Mouse (Mus musculus) cerebellum, adult 18-20 months (tissue): ENCODE results near the gene Duoxa1.
A peak's percentile ranks its signal among the peaks of the same experiment; 100 is the strongest.

Experiments
- DNase-seq, 2 experiments: peaks; one replicate each; pipeline ENCODE4 v3.0.0; 2021

Duoxa1 gene

GRCm38 (mm10) chr2:122313536-122313935 lies at the start of gene Duoxa1:
Gene Duoxa1 (minus strand): TSS chr2:122313730.
- no peak for DNase-seq

GRCm38 (mm10) chr2:122362622-122363523 lies 49.3 kb upstream of the Duoxa1 start:
- DNase-seq = peak; percentile 27 to 45

GRCm38 (mm10) chr2:122361868-122362621 lies 48.5 kb upstream of the Duoxa1 start:
- peak; percentile 64 to 73 for DNase-seq

GRCm38 (mm10) chr2:122361181-122361580 lies 47.7 kb upstream of the Duoxa1 start:
- DNase-seq = peak in 1 of 2 experiments; percentile 27

GRCm38 (mm10) chr2:122360310-122360709 lies 46.8 kb upstream of the Duoxa1 start:
- peak; percentile 10 to 31 for DNase-seq

GRCm38 (mm10) chr2:122356187-122356586 lies 42.7 kb upstream of the Duoxa1 start:
- peak; percentile 35 to 43 for DNase-seq

GRCm38 (mm10) chr2:122355389-122355788 lies 41.9 kb upstream of the Duoxa1 start:
- DNase-seq = peak; percentile 33 to 42

GRCm38 (mm10) chr2:122354191-122354929 lies 40.8 kb upstream of the Duoxa1 start:
- DNase-seq = peak; percentile 82 to 88

GRCm38 (mm10) chr2:122353765-122354164 lies 40.2 kb upstream of the Duoxa1 start:
- DNase-seq = peak; percentile 25 to 40

- DNase-seq = peak; percentile 68 to 72
Measured at GRCm38 (mm10) chr2:122352992-122353391, 39.5 kb upstream of the Duoxa1 start.

- DNase-seq = peak; percentile 56 to 64
Measured at GRCm38 (mm10) chr2:122351931-122352329, 38.4 kb upstream of the Duoxa1 start.

- peak; percentile 35 to 41 for DNase-seq
Measured at GRCm38 (mm10) chr2:122351156-122351930, 37.8 kb upstream of the Duoxa1 start.

- DNase-seq = peak in 1 of 2 experiments; percentile 40
Measured at GRCm38 (mm10) chr2:122349136-122349785, 35.7 kb upstream of the Duoxa1 start.

GRCm38 (mm10) chr2:122348531-122349131 lies 35.1 kb upstream of the Duoxa1 start:
- peak; percentile 87 to 97 for DNase-seq

- DNase-seq = peak; percentile 19 to 28
Measured at GRCm38 (mm10) chr2:122347257-122347656, 33.7 kb upstream of the Duoxa1 start.

- DNase-seq = peak; percentile 23 to 44
Measured at GRCm38 (mm10) chr2:122346164-122346563, 32.6 kb upstream of the Duoxa1 start.

- peak; percentile 32 to 45 for DNase-seq
Measured at GRCm38 (mm10) chr2:122345106-122345893, 31.8 kb upstream of the Duoxa1 start.

GRCm38 (mm10) chr2:122337291-122337690 lies 23.8 kb upstream of the Duoxa1 start:
- no peak for DNase-seq

GRCm38 (mm10) chr2:122334170-122334569 lies 20.6 kb upstream of the Duoxa1 start:
- DNase-seq = no peak

- DNase-seq = no peak
Measured at GRCm38 (mm10) chr2:122332222-122332621, 18.7 kb upstream of the Duoxa1 start.
